19 mouse cellular contexts compared by ENCODE assay signal in the genomic region with DNA sequence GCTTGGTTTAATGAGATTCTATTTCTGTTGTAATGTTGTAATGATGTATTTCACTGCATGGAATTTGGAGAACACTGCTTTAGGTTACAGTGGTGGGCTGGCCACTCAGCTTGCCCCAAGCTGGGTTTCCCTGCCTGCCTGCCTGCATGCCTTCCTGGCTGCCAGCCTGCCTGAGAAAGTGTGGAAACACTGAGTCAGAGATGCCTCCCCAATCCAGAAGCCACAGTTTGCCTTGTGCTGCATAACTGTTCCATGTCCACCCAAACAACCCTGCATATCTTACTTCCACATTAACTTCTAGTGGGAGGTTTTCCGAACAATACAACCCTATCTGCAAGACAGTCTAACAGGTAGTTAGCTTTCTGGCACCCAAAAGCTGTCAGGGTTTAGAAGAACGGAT.
DNase-seq lines count a peak whose midpoint lies in the region.
"Had no signal": no experiment of that assay in that cellular context is flagged by ENCODE, and none has a peak within 500 bp of the region (broad histone marks: within the 10 kb centered on the region; RNA-seq: fewer than 3 reads in every experiment).

No protein-coding gene starts in this region.

- no peaks in the 10 kb centered on the region for H3K36me3 ChIP-seq in megakaryocyte, embryonic 14.5 days (replicated peaks; ENCODE audit: low read length)
- H3K36me3 ChIP-seq: limb, embryonic 12.5 days; liver, embryonic 13.5 days; lung, embryonic 15.5 days; midbrain, embryonic 15.5 days had no signal

- H3K4me3 ChIP-seq in megakaryocyte, embryonic 14.5 days (replicated peaks) = peak overlapping the region; percentile 19
- H3K4me3 ChIP-seq: layer of hippocampus, adult 2 months; limb, embryonic 12.5 days; liver, embryonic 13.5 days; lung, embryonic 15.5 days; midbrain, embryonic 15.5 days had no signal

- no peaks in the 10 kb centered on the region for H3K27me3 ChIP-seq in megakaryocyte, embryonic 14.5 days (replicated peaks)
- H3K27me3 ChIP-seq: limb, embryonic 12.5 days; liver, embryonic 13.5 days; lung, embryonic 15.5 days; midbrain, embryonic 15.5 days had no signal

- H3K9me3 ChIP-seq in megakaryocyte, embryonic 14.5 days = no peaks in the 10 kb centered on the region
- H3K9me3 ChIP-seq: limb, embryonic 12.5 days; liver, embryonic 13.5 days; lung, embryonic 15.5 days; midbrain, embryonic 15.5 days had no signal

- H3K4me1 ChIP-seq in megakaryocyte, embryonic 14.5 days = peaks cover 62% of the 10 kb centered on the region
- H3K4me1 ChIP-seq: midbrain, embryonic 15.5 days had no signal

- DNase-seq in adrenal gland, adult 2 months = peak; percentile 65
- DNase-seq in adrenal gland, adult 18-20 months (ENCODE audit: low spot score in 2 of 2) = no peak
- DNase-seq in 416B (ENCODE audit: low read depth) (peak; percentile 82), adipocyte (ENCODE audit: low spot score) (peak; percentile 38)
- DNase-seq in spleen, postnatal 4 days (ENCODE audit: low spot score in 2 of 2) = no peak
- DNase-seq in retina, embryonic 14.5 days (ENCODE audit: low spot score) = no peak
- DNase-seq in ovary, postnatal 36 days (ENCODE audit: low spot score) = no peak
- DNase-seq: cerebellum, adult 11 months; cerebellum, postnatal 36 days; gastrocnemius, postnatal 25 days; heart, postnatal 14 days; liver, embryonic 13.5 days; right cerebral cortex, postnatal 25 days; thymus, postnatal 14 days had no signal

Comparison
In these comparisons a context has a peak if more than half of its experiments do, and no peak if none do; other contexts are left out.
1. DNase-seq: peak in adrenal gland, adult 2 months (single experiment), 416B (single experiment) and adipocyte (single experiment); none in adrenal gland, adult 18-20 months (0 of 2), spleen, postnatal 4 days (0 of 2), retina, embryonic 14.5 days (single experiment) and ovary, postnatal 36 days (single experiment).